Mouse (Mus musculus) T-helper 17 cell (primary cell): ENCODE measurements at regions not wholly inside any gene's neighbourhood (a gene's known extent, or its start where the extent isn't known, plus 50 kb on each side); places are given as distances from the start of the nearest gene placed in this dataset.

Experiments used
- in situ Hi-C, 2 experiments: fragments of 300-600 bp; cut with MboI, MseI; formaldehyde crosslinking; loops; 1 replicate in 1 of 2; 2 replicates in 1 of 2; pipeline ENCODE4 v1.15.1; 2025; ENCODE audit warnings: high pct_unique_total_duplicates in 2 of 2

DNA sequence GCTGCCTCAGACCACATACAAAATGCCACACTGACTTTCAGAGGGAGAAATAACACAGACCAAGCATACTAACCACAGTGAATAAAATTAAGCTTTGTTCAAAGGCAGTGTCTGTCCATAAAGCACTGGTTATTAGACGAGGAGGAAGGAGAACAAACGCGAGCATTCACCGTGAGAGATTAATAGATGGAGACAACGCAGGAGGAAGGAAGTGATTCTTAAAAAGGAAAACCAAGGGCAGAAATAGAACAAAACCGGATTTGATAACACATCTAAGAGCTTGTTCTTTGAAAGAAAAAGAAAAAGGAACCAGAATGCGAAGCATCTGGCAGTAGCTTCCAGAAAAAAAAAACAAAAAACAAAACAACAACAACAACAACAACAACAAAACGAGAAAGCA is 86.3 kb upstream of the Irs2 start:
- in situ Hi-C loops: no loop called here

DNA sequence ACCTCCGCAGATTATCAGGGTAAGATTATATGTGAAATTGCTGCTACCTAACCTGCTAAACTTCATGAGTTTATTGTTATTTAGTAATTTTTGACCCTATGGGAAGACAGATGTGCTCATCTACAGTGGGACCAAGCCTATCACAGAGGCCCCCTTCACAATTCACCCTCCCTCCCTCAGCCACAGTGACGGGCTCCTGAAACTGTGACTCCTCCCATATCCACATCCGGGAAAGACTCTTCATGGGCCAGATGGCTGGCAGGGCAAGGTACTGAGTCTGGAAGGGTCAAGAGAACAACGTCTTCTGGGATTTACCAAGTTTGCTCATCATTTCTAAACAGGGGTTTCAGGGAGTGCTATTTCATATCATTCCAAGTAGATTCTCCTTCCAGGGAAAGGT is 84.1 kb upstream of the Irs2 start:
- in situ Hi-C loops: no loop called here

DNA sequence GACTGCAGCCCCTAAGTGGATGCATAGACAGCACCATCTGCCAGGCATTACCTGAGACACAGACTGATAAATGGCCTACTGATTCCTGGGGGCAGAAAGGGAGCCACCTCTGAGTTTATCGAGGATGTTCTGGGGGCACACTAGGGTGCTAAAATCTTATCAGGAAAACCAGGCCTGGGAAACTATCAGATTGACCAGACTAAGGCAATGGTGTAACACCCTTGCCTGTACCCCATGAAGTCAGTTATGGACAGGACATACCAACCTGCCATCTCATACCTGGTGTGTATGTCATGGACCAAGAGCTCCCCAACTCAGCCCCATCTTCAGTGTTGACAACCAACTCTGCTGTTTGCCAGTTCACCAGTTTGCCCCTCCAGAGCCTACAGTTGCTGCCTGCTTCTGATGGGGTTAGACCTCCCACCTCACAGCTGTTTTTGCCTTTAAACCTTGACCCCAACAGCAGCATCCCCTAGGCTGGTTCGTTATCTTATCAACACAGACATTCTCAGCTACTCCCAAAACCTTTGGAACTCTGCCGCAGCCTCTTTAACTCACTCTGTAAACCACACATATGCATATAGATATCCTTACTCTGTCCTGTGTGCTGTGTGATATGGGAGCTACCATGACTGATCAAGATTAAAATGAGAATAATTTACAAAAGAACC is 83.6 kb upstream of the Irs2 start:
- in situ Hi-C loops: no loop called here

DNA sequence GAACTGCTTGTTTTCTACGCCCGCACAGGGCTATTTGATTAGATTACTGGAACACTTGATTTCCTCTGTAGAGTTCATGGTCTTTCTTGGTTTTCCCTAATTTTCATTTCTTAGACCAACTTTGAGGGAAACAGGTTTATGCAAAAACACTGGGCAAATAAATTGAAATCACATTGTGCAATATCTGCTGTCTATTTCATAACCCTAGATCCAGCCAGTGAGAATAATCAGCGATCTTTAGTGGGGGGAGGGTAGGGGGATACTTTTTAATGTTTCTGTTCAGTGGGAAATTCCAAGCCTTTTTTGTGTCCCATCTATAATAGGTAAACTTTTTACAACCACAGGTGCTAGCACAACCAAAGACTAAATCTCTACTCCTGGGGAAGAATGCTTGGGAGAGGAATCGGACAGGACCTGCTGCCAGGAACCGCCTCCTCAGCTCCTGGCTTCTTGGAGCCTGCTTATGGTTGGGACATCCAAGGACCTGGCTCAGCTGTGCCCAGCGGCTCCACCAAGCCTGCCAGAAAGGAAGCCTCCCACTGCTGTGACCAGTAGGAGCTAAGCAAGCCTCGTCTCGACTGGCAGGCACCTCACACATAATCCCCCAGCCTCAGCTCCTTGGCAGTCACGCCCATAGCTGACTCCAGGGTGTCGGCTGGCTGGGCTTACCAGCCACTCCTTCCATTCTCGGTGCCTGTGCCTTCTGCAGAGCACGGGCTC is 80.8 kb upstream of the Irs2 start:
- in situ Hi-C loops: no loop called here

GRCm38 (mm10) chr8:11085244-11085643 is 77.0 kb upstream of the Irs2 start:
- in situ Hi-C loops: no loop called here

DNA sequence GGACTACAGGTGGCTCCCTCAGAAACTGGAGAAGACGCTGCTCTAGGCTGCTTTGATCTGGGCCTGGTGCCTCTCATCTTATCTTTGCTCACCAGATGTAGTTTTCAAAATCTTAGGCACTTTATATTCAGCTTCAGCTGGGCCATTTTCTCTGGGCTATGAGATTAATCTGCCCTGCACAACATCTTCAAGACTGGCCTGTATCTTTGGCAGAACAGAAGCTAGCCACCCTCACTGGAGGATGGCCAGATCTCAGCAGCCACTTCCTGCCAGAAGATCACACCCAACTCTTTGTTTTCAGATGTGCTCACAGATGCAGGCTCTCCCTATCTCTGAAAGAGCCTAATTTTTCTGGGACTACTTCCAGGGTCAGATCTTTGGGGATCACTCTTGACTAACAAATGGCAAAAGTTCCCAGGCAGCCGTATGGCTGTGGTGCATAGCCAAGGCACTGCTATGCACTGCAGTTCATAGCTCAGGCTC is 75.8 kb upstream of the Irs2 start:
- in situ Hi-C loops: no loop called here

GRCm38 (mm10) chr8:11080813-11081212 is 72.6 kb upstream of the Irs2 start:
- in situ Hi-C loops: no loop called here

- in situ Hi-C loops: loop anchor here in 1 of 2 experiments (5.0 kb wide), 1 partner anchor 97 kb away; no protein-coding TSS in a partner anchor
Measured at GRCm38 (mm10) chr8:11079805-11080204, 71.5 kb upstream of the Irs2 start.

GRCm38 (mm10) chr8:11077138-11077537 is 68.9 kb upstream of the Irs2 start:
- in situ Hi-C loops: loop anchor here in 1 of 2 experiments (5.0 kb wide), 1 partner anchor 100 kb away; no protein-coding TSS in a partner anchor

- in situ Hi-C loops: no loop called here
Measured at GRCm38 (mm10) chr8:11071162-11071561, 62.9 kb upstream of the Irs2 start.

GRCm38 (mm10) chr8:11067450-11067849 is 59.2 kb upstream of the Irs2 start:
- in situ Hi-C loops: no loop called here

DNA sequence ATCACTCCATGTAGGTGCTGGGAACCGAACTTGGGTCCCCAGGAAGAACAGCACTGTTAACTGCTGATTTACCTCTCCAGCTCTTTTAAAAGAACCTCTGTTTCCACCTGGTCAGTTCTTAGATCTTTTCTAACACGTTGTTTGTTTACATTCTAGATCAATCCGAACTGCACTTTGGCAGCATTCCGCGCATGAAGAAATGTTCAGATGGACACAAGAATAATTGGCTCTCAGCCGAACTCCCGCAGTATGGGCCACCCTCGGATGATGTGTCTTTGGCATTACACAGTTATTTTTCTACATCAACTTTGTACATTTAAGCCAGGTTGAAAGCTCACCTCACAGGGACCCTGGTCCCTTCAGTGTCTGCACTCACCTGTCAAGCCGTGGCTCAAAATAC is 57.7 kb upstream of the Irs2 start:
- in situ Hi-C loops: no loop called here

DNA sequence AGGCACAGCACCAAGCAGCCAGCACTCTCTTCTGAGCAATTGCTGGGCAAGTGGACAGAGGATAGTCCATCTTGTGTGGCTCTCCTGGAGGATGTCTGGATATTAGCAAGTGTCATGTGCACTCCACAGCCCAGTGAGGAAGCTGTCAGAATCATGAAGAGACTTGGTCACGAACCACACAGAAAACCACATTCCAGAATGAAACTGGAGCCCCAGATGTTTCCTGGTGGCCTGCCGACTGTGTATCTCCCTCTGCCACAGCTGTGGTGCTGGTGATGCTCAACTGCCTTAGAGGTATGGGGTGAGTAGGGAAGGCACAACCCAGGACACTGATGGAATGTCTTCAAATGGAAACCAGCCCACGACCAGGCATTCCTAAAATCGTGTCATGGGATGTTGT is 57.0 kb upstream of the Irs2 start:
- in situ Hi-C loops: no loop called here

DNA sequence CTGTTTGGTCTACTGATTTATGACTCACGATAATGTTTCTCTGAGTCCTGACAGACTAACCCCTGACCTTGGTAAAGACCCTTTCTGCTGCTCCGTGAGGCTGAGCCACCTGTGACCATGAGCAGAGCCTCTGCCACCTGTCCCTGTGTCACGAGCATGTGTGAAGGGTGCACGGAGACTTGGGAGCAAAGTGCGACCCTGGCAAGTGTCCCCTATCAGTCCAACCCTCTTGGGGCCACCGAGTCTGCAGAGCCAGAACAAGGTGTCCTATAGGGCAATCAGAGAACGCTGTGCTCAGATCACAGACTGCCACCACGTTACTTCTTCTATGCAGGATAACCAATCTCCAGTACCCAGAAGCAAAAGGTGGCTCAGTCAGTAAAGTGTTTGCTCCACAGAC is 54.8 kb upstream of the Irs2 start:
- in situ Hi-C loops: no loop called here

DNA sequence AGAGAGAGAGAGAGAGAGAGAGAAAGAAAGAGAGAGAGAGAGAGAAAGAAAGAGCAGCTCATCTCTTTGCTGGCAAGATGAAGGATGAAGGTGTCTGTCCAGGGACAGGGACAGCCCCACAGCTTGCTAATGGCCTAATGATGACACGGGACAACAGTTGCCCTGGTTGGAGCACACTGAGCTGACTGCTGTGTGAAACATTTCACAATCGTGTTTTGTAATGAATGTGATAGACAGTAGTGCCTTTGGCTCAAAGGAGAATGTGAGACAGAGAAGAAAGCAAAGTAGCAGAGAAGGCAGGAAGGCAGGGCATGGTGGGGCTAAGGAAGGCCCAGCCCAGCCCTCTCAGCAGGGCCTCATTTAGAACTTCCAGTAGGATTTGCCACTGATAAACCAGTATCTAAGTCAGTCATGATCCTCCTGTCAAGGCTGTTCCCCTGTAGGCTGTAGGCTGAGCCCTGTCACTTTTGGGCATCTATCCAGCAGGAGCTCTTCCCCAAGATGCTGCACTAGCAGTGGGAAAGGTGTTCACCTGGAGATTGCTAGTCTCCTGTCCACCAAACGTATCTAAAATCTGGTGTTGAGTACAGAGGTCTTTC is 54.2 kb upstream of the Irs2 start:
- in situ Hi-C loops: no loop called here

- in situ Hi-C loops: no loop called here
Measured at GRCm38 (mm10) chr8:11061711-11062110, 53.5 kb upstream of the Irs2 start.

GRCm38 (mm10) chr8:11060604-11061003 is 52.3 kb upstream of the Irs2 start:
- in situ Hi-C loops: no loop called here

GRCm38 (mm10) chr8:11058392-11058791 is 50.1 kb upstream of the Irs2 start:
- in situ Hi-C loops: no loop called here
